Mouse (Mus musculus) spleen, postnatal 14 days (tissue): ENCODE measurements around the gene Etnk2.

ENCODE experiments used
- DNase-seq, 2 experiments: peaks; one replicate each; pipeline ENCODE4 v3.0.0; 2021 to 2022; ENCODE audit warnings: low spot score in 2 of 2

Gene Etnk2

DNA sequence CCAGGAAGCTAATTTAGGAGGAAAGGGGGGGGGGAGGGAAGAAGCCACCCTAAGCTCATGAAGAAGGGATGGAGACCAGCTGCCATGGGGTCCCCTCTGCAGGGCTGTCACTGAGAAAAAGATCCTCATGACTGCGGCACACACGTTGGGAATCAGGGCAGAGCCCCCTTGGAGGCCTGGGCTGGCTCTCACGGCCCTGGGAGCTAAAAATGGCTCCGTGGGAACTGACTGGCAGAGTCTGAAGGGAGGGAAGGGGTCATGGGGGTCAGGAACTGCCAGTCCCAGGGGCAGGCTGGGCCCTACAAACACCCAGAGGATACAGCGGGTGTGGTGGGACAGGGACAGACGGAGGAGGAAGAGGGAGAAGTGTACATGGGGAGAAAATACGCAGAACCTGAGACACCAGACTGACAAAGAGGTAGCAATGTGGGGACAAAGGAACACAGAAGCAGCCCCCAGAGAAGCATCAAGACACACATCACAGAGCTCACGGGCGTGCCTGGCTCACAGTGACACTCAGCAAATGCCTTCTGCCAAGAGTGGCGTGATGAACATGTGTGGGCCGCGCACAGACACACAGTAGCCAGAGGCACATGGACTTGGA is 19.3 kb downstream of the Etnk2 start:
- DNase-seq, result no peak

DNA sequence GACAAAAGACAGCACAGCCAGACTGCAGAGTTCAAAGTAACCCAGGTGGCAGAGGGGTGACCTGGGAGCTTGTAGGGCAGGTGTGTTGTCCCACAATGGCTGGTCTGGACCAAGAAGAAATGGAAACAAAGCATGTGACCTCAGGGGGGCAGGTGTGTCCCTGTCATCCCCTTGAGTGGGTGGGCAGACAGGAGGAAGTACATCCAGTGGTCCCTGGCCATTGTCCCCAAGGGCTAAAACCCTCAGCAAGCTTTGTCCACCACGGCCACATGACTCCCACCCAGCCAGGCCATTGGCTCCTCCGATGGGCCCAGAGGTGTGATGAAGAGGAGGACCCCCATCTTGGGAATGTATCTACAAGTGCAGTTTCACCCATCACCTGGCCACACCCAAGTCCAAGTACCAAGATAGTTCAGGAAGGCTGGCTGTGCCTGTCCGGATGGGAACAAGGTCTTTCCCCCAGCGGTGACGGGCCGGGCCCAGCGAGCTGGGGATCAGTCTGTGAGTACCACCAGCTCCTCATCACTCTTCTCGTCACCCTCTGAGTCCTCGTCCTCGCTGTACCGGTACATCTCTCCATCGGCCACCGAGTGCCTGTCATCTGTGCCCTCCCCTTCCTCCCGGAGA is 19.9 kb downstream of the Etnk2 start:
- DNase-seq, result no peak

- DNase-seq, result peak; percentile 56 to 77
Observed at GRCm38 (mm10) chr1:133385506-133385905, 22.1 kb downstream of the Etnk2 start.

DNA sequence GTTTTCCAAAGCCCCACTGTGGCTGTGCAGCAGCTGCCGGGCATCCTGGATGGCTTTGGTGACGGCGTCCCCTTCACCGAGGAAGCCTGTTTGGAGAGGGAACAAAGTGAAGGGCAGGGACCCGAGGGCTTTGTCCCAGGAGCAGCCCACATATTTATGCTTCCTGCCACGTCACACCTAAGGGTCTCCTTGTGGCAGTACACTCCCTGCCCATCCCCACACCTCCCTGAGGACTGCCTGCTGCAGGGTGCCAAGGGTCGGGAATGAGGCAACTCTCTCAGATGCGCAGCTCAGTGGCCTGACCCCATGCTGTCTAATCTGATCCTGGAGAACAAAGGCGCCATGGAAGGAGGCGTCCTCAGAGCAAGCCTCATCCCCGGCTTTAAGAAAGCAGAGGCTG is 22.8 kb downstream of the Etnk2 start:
- DNase-seq, result no peak

DNA sequence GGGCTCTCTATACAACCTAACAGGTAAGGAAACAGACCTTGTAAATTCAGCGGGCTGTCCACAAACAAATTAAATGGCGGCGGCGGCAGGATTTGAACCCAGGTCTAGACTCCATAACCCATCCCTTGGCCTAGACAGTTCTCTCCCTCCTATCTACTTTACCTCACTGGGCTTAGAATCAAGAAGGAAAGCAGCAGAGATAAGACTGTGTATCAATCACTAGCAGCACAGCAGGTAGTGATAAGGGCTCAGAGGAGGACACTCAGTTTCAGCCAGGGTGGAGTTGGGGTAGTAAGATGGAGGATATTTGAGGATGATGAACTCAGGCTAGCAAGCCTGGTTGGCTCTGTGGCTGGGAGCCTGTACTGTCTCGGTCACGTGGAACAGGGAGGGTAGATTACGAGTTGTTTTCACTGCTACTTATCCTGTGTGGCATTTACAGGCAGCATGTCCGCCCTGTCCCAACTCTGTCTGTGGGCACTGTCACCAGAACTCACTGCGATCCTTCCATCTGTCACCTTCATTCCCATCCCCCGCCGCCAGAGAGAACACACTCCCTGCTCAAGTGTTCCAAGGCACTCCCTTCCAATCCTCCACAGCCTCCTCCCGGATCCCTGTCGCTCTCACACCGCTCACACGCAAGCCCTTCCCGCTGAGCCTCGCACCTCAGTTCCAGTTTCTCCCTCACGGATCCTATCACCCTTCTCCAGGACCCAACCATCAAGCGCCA is 24.3 kb downstream of the Etnk2 start:
- no peak for DNase-seq

DNA sequence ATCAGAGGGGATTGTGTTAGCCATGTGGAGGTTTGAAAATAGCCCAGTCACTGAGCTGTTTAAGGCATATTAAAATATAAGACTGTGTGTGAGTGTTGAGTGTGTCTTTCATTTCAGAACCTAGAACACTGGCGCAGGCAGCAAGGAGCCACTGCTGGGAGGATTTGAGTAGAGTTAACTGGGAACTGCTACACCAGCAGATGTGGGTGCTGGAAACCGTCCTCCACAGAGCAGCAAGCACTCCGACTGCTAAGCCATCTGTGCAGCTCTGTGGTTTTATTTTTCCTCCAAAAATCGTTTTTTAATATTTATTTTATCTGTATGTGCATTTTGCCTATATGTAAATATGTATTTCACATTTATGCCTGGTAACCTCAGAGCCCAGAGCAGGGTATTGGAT is 31.3 kb downstream of the Etnk2 start:
- DNase-seq, result no peak

DNA sequence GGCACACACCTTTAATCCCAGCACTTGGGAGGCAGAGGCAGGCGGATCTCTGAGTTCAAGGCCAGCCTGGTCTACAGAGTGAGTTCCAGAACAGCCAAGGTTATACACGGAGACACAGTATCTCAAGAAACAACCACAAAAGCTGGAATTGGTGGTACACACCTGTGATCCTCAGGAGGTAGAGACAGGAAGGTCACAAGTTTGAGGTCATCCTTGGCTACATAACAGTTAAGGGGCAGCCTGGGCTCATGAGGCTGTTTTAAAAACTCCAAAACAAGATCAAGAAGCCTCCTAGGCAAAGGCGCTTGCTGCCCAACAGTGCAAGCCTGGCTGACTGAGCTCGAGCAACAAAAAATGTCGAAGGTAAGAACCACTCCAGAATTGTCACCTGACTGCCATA is 33.3 kb downstream of the Etnk2 start:
- DNase-seq, result no peak

GRCm38 (mm10) chr1:133397094-133397482 is 33.7 kb downstream of the Etnk2 start:
- no peak for DNase-seq

DNA sequence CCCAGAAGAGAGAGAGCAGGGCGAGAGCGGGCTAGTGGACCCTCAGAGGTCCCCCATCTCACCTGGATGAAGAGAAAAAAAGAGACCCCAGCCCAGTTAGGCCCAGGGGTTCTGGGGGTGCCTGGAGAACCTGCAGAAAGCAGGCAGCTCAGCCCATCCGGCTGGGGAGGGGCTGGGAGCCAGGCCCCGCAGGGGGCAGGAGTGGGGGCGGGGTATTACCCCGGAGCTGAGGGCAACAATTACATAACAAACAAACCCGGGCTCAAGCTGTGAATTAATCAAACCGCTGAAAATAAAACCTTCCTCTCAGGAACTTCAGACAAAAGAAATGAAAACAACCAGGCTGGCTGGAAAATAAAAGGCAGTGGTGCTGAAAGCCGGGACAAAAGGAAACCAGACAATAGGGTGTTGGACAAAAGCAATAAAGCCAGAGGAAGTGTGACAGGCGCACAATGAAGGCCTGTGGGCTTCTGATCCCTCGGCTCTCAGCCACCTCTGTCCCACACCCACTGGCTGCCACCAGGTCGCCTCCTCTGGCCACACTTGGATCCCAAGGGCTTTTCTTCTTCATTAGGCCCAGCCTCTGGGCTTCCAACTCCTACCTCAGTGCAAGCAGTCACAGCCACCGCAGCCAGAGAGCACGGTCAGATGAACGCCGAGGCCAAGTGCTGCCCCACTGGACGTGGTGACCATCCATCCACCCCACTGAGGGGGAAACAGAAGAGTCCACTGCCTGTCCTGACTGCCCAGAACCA is 34.3 kb downstream of the Etnk2 start:
- DNase-seq, result no peak

DNA sequence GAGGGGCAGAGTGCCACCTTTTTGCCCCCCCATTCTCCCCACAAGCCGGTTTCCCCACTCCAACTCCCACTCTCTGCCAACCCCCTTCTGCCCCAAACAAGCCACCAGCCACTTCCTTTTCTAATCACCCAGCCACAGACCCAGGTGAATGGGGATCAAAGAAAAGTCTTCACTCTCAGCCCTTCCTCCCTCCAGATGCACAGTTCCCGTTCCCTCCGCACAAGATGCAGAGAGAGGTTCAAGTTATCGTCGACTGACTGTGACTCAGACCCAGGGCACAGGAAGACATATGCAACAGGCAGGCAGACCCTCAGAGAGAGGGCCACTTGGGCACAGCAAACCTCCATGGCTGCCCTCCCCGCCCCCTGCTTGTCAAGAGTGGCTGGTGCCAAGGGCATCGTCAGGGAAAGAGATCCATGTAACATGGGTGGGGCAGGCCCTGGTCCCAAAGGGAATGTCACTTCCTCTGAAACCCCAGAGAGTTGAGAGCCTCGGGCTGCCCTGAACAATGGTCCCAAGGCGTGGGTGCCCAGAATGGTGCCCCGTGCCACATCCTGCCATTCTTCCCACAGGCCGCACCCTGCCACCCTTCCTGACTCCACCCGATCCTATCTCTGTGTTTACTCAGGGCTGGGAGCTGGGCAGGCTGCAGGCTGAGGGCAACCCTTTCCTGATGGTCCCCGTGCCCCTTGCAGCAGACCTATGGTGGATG is 36.8 kb downstream of the Etnk2 start:
- no peak for DNase-seq

DNA sequence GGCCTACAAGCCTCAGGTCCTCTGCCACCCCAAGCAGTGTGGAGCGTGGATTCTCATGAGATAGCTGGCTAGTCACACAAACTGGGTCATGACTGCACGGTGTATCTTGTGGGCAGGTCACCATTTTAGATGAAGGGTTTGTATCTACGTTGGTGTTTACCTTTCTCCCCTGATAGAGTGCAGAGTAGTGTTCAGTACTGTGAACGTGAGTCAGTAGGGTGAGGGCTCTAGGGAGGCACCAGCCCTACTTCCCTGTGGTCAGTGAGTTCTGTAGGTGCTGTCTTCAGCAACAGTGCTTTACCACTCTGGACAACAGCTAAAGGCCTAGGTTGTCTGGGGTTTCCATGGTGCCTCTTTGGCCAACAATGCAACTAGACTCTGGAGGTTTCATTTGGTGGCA is 40.6 kb downstream of the Etnk2 start:
- no peak for DNase-seq

- DNase-seq, result no peak
Observed at GRCm38 (mm10) chr1:133406614-133407013, 43.2 kb downstream of the Etnk2 start.

DNA sequence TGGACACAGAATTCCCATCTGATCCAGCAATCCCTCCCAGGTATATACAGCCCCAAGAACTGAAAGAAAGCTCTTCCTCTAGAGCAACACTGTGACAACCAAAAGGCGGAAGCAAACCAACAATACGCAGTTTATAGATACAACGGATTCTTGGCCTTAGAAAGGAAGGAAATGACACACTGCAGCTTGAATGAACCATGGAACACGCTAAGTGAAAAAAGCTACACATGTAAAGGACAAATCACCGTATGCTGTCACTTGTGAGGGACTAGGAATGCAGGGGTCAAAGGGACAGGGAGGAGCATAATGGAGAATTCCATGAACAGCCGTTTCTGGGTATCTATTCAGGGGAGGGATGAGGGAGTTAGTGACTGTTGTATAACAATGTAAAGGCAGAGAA is 44.1 kb downstream of the Etnk2 start:
- DNase-seq, result no peak

GRCm38 (mm10) chr1:133408321-133408720 is 44.9 kb downstream of the Etnk2 start:
- DNase-seq, result no peak

DNA sequence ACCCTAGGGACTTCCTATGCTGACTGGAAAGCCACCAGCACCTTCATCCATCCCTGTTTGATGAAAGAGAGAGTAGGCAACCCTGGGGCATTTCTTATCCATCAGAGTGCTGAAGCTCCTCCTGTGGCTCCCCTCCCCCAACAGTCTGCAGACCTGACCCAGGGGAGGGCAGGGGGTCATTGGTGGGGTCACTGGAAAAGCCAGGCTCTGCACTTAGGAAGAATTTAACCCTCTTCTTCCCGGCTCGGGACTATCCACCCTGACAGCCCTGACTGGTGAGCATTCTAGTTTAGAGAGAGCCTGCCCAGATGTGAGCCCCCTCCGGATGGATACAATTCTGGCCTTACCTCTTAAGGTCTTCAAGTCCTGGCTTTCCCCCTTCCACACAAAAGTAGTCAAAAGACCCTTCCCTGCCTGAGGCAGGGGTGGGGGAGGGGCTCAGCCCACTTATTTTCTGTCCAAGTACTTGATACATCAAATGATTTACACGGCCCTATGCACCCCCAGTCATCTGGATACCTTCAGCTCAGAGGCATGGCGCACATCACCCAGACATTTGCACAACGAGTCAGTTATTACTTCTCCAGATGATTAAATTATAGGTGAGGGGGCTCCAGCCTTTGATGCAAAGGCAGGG is 45.6 kb downstream of the Etnk2 start:
- DNase-seq, result no peak

GRCm38 (mm10) chr1:133409786-133410185 is 46.4 kb downstream of the Etnk2 start:
- DNase-seq, result no peak

- no peak for DNase-seq
Observed at GRCm38 (mm10) chr1:133411506-133412147, 48.3 kb downstream of the Etnk2 start.

DNA sequence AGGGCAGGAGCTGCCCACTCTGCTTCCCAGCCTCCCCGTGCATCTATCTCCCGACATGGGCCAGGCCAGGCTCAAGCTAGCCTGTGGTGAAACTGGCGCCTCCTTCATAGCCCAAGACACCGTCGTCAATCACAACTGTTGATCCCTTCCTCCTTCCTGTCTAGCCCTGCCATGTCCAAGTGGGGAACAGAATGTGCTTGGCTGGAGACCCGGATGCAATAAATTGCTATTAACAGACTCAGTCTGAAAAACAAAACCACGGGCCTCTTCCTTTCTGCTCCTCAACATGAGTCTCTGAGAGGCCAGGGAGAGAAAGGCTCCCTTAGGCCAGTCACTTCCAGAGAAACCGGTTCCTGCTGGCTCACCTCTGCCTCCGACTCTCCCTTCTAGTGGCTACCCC is 49.6 kb downstream of the Etnk2 start:
- DNase-seq, result no peak

GRCm38 (mm10) chr1:133415086-133415485 is 51.7 kb downstream of the Etnk2 start:
- no peak for DNase-seq

- DNase-seq, result no peak
Observed at GRCm38 (mm10) chr1:133415505-133415904, 52.1 kb downstream of the Etnk2 start.

- DNase-seq, result no peak
Observed at GRCm38 (mm10) chr1:133416472-133416871, 53.1 kb downstream of the Etnk2 start.
